Mouse (Mus musculus) cerebellum, postnatal 10 days (tissue): ENCODE results near the gene Stim2.

Experiments
- DNase-seq, 2 experiments: peaks; one replicate each; pipeline ENCODE4 v3.0.0; 2021; ENCODE audit warnings: mixed read lengths in 2 of 2

Gene Stim2

DNA sequence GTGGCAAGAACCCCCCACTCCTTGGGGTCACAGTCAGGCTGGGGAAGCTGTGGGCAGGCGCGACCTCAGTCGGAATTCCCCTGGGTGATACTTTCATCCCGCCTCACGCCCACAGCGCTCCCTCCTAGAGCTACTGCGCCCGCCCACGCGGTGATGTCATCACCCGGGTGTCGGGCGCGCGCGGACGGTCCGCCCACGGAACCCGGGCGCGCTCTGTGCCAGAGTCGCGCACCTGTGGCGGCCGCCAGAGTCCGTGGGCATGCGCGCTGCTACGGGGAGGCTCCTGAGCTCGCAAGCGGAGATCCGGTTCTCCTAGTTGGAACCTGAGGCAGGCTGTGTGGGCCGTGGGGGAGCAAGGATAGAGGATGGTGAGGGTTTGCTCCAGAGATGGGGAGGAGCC is 3.0 kb upstream of the Stim2 start:
- DNase-seq = peak; percentile 86 to 89

GRCm38 (mm10) chr5:53996822-53997221 is 1.5 kb upstream of the Stim2 start:
- DNase-seq = no peak

DNA sequence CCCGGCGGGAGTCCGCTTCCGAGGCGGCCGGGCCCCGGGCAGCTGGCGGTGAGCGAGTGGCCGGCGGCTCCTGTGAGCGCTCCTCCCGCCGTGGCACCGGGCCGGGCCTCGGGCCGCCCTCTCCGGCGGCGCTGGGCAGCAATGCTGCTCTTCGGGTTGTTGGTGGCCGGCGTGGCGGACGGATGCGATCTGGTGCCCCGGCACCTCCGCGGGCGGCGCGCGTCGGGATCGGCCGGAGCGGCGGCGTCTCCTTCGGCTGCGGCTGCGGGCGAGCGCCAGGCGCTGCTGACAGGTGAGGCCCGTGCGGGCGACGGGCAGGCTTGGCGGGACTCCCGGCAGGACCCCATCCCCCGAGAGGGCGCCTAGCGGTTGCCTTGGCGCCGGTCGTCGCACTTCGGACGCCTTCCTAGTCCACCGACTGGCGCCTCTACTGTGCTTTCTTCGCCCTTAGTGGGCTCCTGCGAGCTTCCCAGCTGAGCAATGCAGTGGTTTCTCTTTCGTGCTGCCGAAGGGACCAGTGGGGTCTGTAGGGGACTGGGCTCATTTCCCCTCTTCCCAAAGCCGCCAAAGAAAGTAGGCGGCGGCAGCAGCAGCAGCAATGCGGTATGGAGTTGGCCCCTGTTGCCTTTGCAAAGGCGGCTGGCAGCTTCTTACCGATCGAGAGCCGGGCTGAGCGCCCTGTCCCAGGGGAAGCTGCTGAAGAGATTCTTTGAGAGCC is 603 bp downstream of the Stim2 start:
- DNase-seq = peak; percentile 81 to 83

- DNase-seq = no peak
These were observed 1.1 kb downstream of the Stim2 start for GRCm38 (mm10) chr5:53999461-53999770.

DNA sequence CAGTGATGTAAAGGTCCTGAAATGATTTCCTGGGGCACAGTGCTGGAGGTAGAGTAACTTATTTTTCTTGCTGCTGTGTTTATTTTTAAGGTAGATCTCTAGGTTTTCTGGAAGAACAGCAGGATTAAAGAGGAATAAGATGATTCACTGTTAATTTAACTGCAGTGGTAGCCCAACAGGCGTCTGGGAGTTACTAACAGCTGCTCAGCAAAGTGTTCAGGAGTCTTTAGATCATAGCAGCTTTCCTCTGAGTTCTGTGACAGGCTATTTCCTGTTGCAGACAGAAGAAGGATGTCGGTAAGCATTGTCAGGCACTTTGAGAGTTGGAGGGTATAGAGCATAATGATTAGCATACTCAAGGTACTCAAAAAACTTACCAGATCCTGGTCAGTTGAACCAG is 1.5 kb downstream of the Stim2 start:
- DNase-seq = no peak

GRCm38 (mm10) chr5:54001021-54001420 is 2.7 kb downstream of the Stim2 start:
- no peak for DNase-seq

- no peak for DNase-seq
These were observed 7.0 kb downstream of the Stim2 start for GRCm38 (mm10) chr5:54005111-54005864.

- no peak for DNase-seq
These were observed 7.5 kb downstream of the Stim2 start for GRCm38 (mm10) chr5:54005865-54006225.

GRCm38 (mm10) chr5:54006845-54007244 is 8.5 kb downstream of the Stim2 start:
- DNase-seq = no peak

DNA sequence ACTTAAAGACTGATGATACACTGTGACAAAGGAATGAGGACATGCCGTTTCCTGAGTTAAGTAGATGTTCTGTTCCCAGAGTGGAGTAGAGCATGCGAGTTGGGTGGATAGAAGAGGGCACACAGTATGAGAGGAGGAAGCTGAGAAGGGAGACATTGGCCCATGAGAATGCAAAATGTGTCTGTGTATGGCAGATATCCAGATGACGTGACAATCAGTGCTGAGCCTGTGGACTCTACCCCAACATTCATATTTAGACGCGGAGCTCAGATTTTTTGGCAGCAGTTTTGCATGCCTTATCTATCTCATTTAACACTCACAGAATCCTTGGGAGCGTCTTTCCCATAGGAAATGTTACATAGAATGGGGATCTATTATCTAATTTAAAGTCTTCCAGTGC is 9.3 kb downstream of the Stim2 start:
- DNase-seq = no peak

GRCm38 (mm10) chr5:54013271-54013670 is 15.0 kb downstream of the Stim2 start:
- no peak for DNase-seq

DNA sequence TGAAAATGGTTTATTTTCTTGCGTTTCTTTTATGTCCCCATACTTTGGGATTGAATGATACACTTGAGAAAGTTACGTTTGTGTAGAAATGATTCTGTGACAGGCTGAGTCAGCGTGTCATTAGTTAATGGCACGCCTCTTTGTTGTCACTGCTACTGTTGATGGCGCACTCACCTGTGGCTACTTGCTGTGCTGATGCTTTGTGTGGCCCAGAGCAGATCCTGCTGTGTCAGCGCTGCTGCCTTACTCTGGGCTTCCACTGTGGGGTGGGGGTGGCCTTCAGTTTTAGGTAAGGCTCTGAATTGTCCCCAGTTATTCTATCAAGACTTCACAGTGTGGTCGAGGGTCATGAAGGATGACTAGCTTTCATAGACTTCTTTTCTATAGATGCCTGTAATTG is 18.8 kb downstream of the Stim2 start:
- DNase-seq = no peak

DNA sequence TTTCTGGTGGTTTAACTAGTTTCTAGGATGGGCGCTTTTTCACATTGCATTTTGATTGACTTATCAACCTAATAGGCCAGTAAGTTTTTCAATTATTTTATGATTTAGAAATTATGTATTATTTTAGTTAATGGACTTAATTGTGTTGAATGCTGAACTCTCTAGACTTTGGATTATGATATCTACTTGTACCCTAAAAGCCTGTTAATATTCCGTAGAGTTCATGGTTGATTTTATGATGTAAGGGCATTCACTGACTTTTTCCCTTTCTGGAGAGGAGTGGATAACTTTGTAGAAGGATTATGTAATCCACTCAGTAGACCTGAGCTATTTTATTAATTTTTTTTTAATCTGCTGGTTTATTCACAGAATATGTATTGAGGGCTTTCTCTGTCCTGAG is 20.6 kb downstream of the Stim2 start:
- DNase-seq = no peak

DNA sequence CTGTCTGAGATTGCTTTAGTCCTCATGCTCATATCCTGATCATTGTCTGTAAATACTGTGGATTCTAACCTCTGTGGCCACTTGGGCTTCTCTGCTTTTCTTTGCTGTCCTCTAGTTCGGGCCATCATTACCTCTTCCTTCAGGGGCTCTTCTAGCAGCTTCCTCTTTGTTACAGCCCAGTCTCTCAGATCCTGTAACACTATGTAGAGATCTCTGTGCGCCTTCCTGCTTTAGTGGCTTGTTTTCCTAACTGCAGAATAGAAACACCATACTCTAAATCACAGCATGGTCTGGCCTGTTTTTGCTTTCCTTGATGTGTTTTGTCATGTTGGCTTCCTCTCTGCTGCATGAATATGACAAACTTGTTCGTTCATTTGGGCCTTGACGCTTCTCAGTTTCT is 21.2 kb downstream of the Stim2 start:
- no peak for DNase-seq

DNA sequence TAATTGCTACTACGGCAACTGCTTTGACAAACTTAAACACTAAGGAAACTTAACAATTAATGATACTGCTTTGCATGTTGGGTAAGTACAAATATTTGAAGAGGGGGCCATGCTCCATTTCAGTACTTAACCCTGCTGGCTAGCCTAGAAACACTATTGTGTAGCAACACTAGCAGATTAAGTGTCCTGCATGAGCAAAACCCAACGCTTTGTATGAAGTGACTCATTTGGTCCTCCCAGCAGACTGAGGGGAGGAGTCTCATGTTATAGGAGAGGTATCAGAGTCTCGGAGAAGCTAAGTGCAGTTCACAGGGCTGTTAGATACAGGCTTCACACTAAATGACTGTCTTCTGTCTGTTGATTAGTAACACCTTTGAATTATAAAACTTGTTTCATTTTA is 26.3 kb downstream of the Stim2 start:
- DNase-seq = no peak

- no peak for DNase-seq
These were observed 27.3 kb downstream of the Stim2 start for GRCm38 (mm10) chr5:54025630-54026029.

DNA sequence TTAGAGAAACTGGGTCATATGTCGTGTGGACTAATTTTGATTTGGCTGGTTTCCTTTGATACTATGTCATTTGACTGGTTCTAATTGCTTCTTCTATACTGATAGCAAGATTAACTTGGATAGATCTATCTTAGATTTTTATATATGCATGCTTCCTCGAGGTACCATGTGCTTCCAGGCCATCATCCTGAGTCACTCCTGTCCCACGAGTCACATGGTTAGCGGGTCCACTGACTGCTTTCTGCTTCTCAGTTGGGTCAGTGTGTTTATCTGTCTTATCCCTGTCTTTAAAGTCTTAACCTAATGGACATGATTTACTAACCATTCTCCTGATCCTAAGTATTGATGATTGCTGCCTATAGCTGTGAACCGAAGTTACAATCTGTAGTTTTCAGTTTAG is 34.9 kb downstream of the Stim2 start:
- DNase-seq = no peak

DNA sequence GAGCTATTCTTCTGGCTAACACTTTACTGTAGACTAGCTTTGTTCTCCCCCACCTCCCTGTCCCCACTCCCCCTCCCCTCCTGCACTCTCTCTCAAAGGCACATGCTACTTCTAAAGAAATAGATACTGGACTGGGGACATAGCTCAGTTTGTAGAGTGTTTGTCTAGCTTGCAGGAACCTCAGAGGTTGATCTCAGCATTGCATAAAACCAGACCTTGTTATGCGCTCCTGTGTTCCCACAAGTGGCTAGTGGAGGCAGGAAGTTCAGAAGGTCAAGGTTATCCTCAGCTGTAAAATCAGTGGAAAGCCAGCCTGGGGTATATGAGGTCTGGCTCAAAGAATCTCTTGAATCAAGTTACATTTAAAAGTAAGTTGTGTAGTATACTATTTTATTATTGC is 36.4 kb downstream of the Stim2 start:
- no peak for DNase-seq

- DNase-seq = no peak
These were observed 40.3 kb downstream of the Stim2 start for GRCm38 (mm10) chr5:54038615-54039014.

GRCm38 (mm10) chr5:54040527-54040926 is 42.2 kb downstream of the Stim2 start:
- no peak for DNase-seq

GRCm38 (mm10) chr5:54042013-54042412 is 43.7 kb downstream of the Stim2 start:
- DNase-seq = no peak

GRCm38 (mm10) chr5:54045523-54045922 is 47.2 kb downstream of the Stim2 start:
- DNase-seq = no peak

DNA sequence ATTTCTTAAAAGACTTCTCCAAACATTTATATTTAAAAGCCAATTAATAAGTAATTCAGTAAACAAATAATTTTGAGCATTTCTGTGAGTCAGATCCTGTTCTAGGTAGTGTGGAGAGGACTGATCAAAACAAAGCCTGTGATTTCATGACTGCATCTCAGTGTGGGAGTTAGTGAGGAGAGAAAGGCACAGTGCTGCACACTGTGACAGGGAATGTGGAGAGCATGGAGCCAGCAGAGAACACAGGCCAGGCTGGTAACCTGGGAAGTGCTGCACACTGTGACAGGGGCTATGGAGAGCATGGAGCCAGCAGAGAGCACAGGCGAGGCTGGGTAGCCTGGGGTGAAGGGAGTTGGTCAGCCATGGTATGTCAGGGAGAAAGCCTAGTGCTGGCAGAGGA is 48.1 kb downstream of the Stim2 start:
- no peak for DNase-seq

GRCm38 (mm10) chr5:54049145-54049733 is 50.9 kb downstream of the Stim2 start:
- no peak for DNase-seq

DNA sequence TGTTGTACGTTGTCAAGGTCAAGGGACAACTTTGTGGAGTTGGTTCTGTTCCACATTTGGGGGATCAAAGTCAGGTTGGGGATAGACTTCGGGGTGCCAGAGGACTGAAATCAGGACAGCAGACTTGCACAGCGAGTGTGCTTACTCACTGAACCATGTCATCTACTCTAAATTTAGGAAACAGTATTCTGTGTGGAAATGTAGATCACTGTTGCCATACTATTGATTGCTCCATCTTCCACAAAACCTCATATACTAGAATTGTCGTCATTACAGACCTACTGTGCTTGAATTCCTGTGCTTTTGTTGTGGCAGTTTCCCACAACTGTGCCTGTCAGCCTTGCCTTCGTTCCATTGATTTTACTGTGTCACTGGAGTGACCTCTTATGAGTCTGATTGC is 51.6 kb downstream of the Stim2 start:
- DNase-seq = no peak
